Mouse (Mus musculus): ENCODE results near the gene Krtap19-1. TPM values are rescaled to one million over a fixed set of nuclear protein-coding genes. Genes with fewer than 3 reads are reported as not detected.

Krtap19-1 gene
- polyA plus RNA-seq (2012; rRNA removed): not detected in 2 replicates

- no peak for DNase-seq (ENCODE audit: low read depth)
These were observed at the start of gene Krtap19-1 for GRCm38 (mm10) chr16:88869311-88869710. TSS of gene Krtap19-1 (minus strand) at chr16:88869411.

DNA sequence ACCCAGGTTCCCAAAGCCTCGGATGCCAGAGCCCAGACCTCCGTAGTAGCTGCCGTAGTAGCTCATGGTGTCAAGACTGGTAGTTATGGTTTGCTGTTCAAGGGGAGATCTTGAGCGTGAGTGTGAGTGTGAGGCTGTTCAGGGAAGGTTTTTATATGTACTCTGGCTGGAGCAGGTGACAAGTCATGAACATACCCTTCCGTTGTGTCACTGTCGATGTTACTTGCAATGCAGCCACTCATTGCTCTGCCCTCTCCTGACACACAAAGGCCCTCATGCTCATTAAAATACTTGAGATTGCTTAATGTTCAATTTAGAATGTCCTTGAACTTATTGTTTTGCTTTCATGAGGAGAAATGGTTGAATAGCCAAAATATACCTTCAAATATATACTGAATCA is 27.1 kb upstream of the Krtap19-1 start, which contains the start of gene Krtap19-5:
TSS of gene Krtap19-5 (minus strand) at position 101 of the 400 bp plus-strand sequence.
- DNase-seq (ENCODE audit: low read depth): no peak

DNA sequence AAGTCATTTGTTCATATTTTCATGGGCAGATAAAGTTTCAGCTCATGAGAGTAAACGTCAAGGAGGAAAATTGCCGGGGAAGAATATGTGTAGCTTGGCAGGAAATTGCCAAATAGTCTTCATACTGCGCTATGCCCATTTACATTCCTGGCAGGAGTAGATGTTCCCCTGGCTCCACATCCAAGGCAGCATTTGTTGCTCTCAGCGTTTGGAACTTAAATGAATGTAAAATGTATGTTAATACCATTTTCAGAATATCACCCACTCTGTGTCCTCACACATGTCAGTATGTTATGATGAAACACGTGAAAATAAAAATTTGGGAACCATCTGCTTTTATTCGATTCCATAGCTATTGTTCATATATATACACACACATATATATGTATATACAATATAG is 17.7 kb upstream of the Krtap19-1 start:
- no peak for DNase-seq (ENCODE audit: low read depth)

- no peak for DNase-seq (ENCODE audit: low read depth)
These were observed 15.8 kb upstream of the Krtap19-1 start, which contains the start of gene Krtap19-4 for GRCm38 (mm10) chr16:88884989-88885388. TSS of gene Krtap19-4 (minus strand) at chr16:88885089.

DNA sequence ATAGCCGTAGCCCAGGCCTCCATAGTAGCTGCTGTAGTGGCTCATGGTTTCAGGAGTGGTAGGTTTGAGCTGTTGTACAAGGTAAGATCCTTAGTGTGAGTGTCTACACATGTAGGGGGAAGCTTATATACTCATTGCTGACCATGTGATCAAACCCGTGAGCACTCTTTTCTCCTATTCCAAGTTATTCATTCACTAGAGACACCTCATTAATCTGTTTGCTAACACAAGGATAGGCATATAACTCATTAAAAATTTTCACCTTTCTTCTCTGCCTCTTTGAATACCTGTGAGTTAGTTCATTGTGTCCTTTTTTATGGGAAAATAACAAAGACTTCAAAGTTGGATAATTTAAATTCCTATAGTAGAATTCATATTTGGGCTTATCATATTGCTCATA is 8.7 kb upstream of the Krtap19-1 start, which contains the start of gene Krtap19-3:
TSS of gene Krtap19-3 (minus strand) at position 101 of the 400 bp plus-strand sequence.
- DNase-seq (ENCODE audit: low read depth): no peak

DNA sequence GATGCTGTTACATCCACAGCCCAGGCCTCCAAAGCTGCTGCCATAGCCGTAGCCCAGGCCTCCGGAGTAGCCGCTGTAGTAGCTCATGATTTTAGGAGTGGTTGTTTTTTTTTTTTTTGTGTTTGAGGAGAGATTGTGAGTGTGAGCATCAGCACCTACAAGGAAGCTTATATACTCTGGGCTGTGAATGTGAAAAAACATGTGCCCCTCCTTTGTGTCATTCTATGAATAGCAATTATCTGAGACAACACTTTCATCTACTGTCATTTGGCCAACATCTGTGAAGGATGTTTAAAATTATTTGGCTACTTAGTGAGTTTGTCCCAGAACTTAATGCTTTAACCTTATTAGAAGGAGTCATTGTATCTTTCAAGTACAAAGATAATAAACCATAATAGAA is 5.0 kb upstream of the Krtap19-1 start, which contains the start of gene Krtap19-2:
TSS of gene Krtap19-2 (minus strand) at position 101 of the 400 bp plus-strand sequence.
- DNase-seq (ENCODE audit: low read depth): no peak

- no peak for DNase-seq (ENCODE audit: low read depth)
These were observed 4.3 kb downstream of the Krtap19-1 start for GRCm38 (mm10) chr16:88864887-88865407.

- DNase-seq (ENCODE audit: low read depth): no peak
These were observed 17.8 kb downstream of the Krtap19-1 start for GRCm38 (mm10) chr16:88851450-88851849.

GRCm38 (mm10) chr16:88848558-88848957 is 20.7 kb downstream of the Krtap19-1 start:
- no peak for DNase-seq (ENCODE audit: low read depth)

DNA sequence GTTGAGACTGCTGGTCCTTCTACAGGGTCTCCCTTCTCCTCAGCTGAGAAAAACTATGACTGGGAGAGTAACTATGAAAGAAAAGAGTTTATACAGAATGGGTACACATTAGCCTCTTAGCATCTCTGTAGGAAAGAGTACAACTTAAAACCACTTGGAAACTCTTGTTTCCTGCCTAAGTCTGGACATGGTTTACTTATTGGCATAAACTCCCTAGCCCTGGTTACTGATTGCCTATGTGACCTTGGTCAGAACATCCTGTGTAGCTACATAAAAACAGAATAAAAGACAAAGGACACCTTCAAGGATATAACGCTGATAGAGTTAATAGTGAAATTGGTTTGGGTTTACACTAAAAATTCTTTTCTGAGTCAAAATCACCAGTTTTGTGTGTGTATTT is 21.8 kb downstream of the Krtap19-1 start:
- no peak for DNase-seq (ENCODE audit: low read depth)

- no peak for DNase-seq (ENCODE audit: low read depth)
These were observed 42.2 kb downstream of the Krtap19-1 start for GRCm38 (mm10) chr16:88826978-88827377.

- DNase-seq (ENCODE audit: low read depth): no peak
These were observed 43.0 kb downstream of the Krtap19-1 start, which contains the start of gene Krtap14 for GRCm38 (mm10) chr16:88826095-88826652. TSS of gene Krtap14 (minus strand) at chr16:88826145.

- no peak for DNase-seq (ENCODE audit: low read depth)
These were observed 45.5 kb downstream of the Krtap19-1 start for GRCm38 (mm10) chr16:88823736-88824135.

DNA sequence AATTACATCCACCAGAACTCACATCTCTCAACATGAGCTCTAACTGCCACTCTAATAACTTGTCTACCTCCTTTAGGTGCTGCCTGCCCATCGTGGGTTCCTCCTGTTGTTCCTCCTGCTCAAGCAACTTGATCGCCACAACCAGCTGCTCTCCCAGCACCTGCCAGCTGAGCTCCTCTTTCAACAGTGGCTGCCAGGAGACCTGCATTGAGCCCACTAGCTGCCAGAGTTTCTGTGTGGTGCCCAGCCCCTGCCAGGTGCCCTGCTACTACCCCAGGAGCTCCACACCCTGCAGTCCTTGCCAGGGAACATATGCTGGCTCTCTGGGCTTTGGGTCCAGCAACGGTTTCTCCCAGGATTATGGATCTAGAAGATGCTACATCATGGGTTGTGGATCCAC is 49.1 kb downstream of the Krtap19-1 start, which contains the start of gene Krtap15:
TSS of gene Krtap15 (plus strand) at position 150 of the 400 bp plus-strand sequence.
- DNase-seq (ENCODE audit: low read depth): no peak

Other genes starting within 250 kb of the Krtap19-1 start
- gene 2310079G19Rik, start 241.7 kb downstream of the Krtap19-1 start, polyA plus RNA-seq (2012; rRNA removed): not detected in 2 replicates
- gene Krtap26-1, start 221.6 kb downstream of the Krtap19-1 start, polyA plus RNA-seq (2012; rRNA removed): not detected in 2 replicates
- gene Krtap27-1, start 197.7 kb downstream of the Krtap19-1 start, polyA plus RNA-seq (2012; rRNA removed): not detected in 2 replicates
- gene 2310061N02Rik, start 161.4 kb downstream of the Krtap19-1 start, polyA plus RNA-seq (2012; rRNA removed): not detected in 2 replicates
- gene Krtap13-1, start 140.5 kb downstream of the Krtap19-1 start, polyA plus RNA-seq (2012; rRNA removed): not detected in 2 replicates
- gene Krtap13, start 117.8 kb downstream of the Krtap19-1 start, polyA plus RNA-seq (2012; rRNA removed): not detected in 2 replicates
- not detected in 2 replicates for gene 2310034C09Rik, start 110.6 kb downstream of the Krtap19-1 start, polyA plus RNA-seq (2012; rRNA removed)
- not detected in 2 replicates for gene 2310057N15Rik, start 95.2 kb downstream of the Krtap19-1 start, polyA plus RNA-seq (2012; rRNA removed)
- not detected in 2 replicates for gene Gm5965, start 91.5 kb downstream of the Krtap19-1 start, polyA plus RNA-seq (2012; rRNA removed)
- gene Gm20741, start 57.2 kb downstream of the Krtap19-1 start, polyA plus RNA-seq (2012; rRNA removed): not detected in 2 replicates
- not detected in 2 replicates for gene Krtap15, start 49.2 kb downstream of the Krtap19-1 start, polyA plus RNA-seq (2012; rRNA removed)
- not detected in 2 replicates for gene Krtap14, start 43.3 kb downstream of the Krtap19-1 start, polyA plus RNA-seq (2012; rRNA removed)
- not detected in 2 replicates for gene Krtap19-2, start 4.9 kb upstream of the Krtap19-1 start, polyA plus RNA-seq (2012; rRNA removed)
- not detected in 2 replicates for gene Krtap19-3, start 8.6 kb upstream of the Krtap19-1 start, polyA plus RNA-seq (2012; rRNA removed)
- not detected in 2 replicates for gene Krtap19-4, start 15.7 kb upstream of the Krtap19-1 start, polyA plus RNA-seq (2012; rRNA removed)
- not detected in 2 replicates for gene Krtap19-5, start 27.0 kb upstream of the Krtap19-1 start, polyA plus RNA-seq (2012; rRNA removed)
- gene Krtap19-9b, start 62.9 kb upstream of the Krtap19-1 start, polyA plus RNA-seq (2012; rRNA removed): not detected in 2 replicates
- gene Krtap16-3, start 93.5 kb upstream of the Krtap19-1 start, polyA plus RNA-seq (2012; rRNA removed): not detected in 2 replicates
- not detected in 2 replicates for gene Krtap22-2, start 141.3 kb upstream of the Krtap19-1 start, polyA plus RNA-seq (2012; rRNA removed)
- not detected in 2 replicates for gene Gm10229, start 145.9 kb upstream of the Krtap19-1 start, polyA plus RNA-seq (2012; rRNA removed)
- gene Krtap6-1, start 162.3 kb upstream of the Krtap19-1 start, polyA plus RNA-seq (2012; rRNA removed): not detected in 2 replicates
- gene Gm10228, start 172.1 kb upstream of the Krtap19-1 start, polyA plus RNA-seq (2012; rRNA removed): not detected in 2 replicates
- gene Krtap6-5, start 178.5 kb upstream of the Krtap19-1 start, polyA plus RNA-seq (2012; rRNA removed): not detected in 2 replicates
- not detected in 2 replicates for gene 1110025L11Rik, start 194.6 kb upstream of the Krtap19-1 start, polyA plus RNA-seq (2012; rRNA removed)
- not detected in 2 replicates for gene Krtap6-3, start 214.6 kb upstream of the Krtap19-1 start, polyA plus RNA-seq (2012; rRNA removed)